Mouse (Mus musculus) heart, embryonic 14.5 days (tissue): ENCODE measurements around the gene Apba2. TPM values are rescaled to one million over a fixed set of nuclear protein-coding genes. Genes with fewer than 3 reads are reported as not detected.

ENCODE experiments used
- ATAC-seq: fragments of 200-750 bp; cut with Nextera tagmentation; 2 replicates; pipeline ENCODE4 v1.8.0; 2017; ENCODE audit warnings: low read depth, moderate TSS enrichment; ENCODE audit not compliant: insufficient number of reproducible peaks, insufficient read depth, low FRiP score
- H3K27ac ChIP-seq, 2 experiments: fragments of 200-500 bp in 1 of 2; fragments of 300-500 bp in 1 of 2; sonication (generic) in 1 of 2; replicated peaks in 1 of 2; 2 replicates each; pipeline ENCODE4 v1.5.1; 2012 to 2014; ENCODE audit warnings: low read depth in 2 of 2, low read length in 2 of 2, control low read depth in 1 of 2, mild to moderate bottlenecking in 1 of 2, mixed read lengths in 1 of 2; ENCODE audit not compliant: control insufficient read depth in 1 of 2, insufficient read depth in 1 of 2
- H3K27me3 ChIP-seq: fragments of 300-500 bp; sonication (generic); 2 replicates; pipeline ENCODE4 v1.6.1; 2014; ENCODE audit warnings: mild to moderate bottlenecking, low read length, control low read depth; ENCODE audit not compliant: control insufficient read depth, insufficient read depth
- H3K36me3 ChIP-seq: fragments of 300-500 bp; sonication (generic); 2 replicates; pipeline ENCODE4 v1.6.1; 2014; ENCODE audit warnings: mild to moderate bottlenecking, control low read depth, low read length, mixed read lengths; ENCODE audit not compliant: control insufficient read depth, insufficient read depth
- H3K4me1 ChIP-seq, 2 experiments: fragments of 200-500 bp in 1 of 2; fragments of 300-500 bp in 1 of 2; sonication (generic) in 1 of 2; 2 replicates each; pipeline ENCODE4 v1.6.1; 2012 to 2014; ENCODE audit warnings: low read length in 2 of 2, control low read depth in 1 of 2, mixed read lengths in 1 of 2; ENCODE audit not compliant: control insufficient read depth in 2 of 2, insufficient read depth in 2 of 2
- H3K4me2 ChIP-seq: fragments of 300-500 bp; sonication (generic); 2 replicates; pipeline ENCODE4 v1.6.1; 2014; ENCODE audit warnings: mild to moderate bottlenecking, low read length
- H3K4me3 ChIP-seq, 2 experiments: fragments of 200-500 bp in 1 of 2; fragments of 300-500 bp in 1 of 2; sonication (generic) in 1 of 2; 2 replicates each; pipeline ENCODE4 v1.5.1; 2012 to 2014; ENCODE audit warnings: low read length in 2 of 2, mild to moderate bottlenecking in 2 of 2, control low read depth in 1 of 2, low read depth in 1 of 2, moderate library complexity in 1 of 2; ENCODE audit not compliant: control insufficient read depth in 1 of 2, insufficient read depth in 1 of 2
- H3K9ac ChIP-seq: fragments of 300-500 bp; sonication (generic); 2 replicates; pipeline ENCODE4 v1.6.1; 2014; ENCODE audit warnings: mild to moderate bottlenecking, low read length
- H3K9me3 ChIP-seq: fragments of 300-500 bp; sonication (generic); 2 replicates; pipeline ENCODE4 v1.6.1; 2016; ENCODE audit warnings: low read length, control low read depth; ENCODE audit not compliant: control insufficient read depth
- WGBS: fragments of 180-500 bp; shearing (Covaris S2); extraction: QIAGEN DNeasy Blood & Tissue Kit; methylation state at CpG from one replicate; pipeline ENCODE4 v1.1.7; 2014; 5-methylcytosine and 5-hydroxymethylcytosine counted together
- polyA plus RNA-seq: library from polyadenylated mRNA; unstranded; fragments of >200 nt; fragmentation: Nextera tagmentation; extraction: Ambion mirVana; gene quantifications from 2 replicates; pipeline ENCODE4 v1.2.1, GENCODE M21; 2014

Apba2 gene
- 0.22 and 0.85 TPM in 2 replicates for polyA plus RNA-seq

DNA sequence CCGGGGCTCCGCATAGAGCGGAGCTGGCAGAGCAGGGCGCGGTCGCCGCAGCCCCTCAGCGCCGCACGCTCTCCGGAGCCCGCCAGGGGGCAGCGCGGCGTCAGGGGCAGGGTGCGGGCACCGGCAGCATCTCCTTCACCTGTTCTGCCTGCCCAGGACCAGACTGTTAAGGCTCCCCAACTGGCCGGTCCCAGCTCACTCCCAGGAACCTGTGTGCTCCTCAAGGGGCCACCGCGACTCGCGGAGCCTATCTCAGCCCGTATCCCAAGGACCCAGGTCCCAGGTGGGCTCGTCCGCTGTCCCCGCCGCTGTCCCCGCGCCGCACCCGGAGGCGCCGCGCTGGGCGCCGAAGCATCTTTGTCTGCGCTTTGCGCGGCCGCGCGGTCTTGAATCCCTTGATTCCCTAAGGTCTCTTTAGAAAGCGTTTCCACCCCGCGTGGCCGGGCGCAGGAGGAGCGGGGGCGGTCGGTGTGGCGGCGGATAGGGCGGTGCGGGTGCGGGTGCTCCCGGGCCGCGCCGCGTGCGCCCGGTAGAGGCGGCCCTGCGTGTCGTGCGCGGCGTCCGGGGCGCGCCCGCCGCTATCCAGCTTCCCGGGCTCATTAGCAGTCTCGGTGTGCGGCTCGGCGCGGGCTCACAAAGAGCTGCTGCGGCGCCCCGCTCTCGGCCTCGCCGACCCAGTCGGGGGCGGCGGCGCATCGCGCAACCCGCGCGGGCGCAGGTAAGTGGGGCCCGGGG lies at the start of gene Apba2:
TSS of gene Apba2 (plus strand) at position 171 of the 735 bp plus-strand sequence.
- WGBS: under 1% methylated on average over 79 of the region's 96 CpGs
- Histone ChIP-seq H3K4me1 (no peaks in the 10 kb centered on the region), H3K36me3 (no peaks in the 10 kb centered on the region), H3K4me2 (peak within 1 kb of the TSS; percentile 83), H3K4me3 (peak within 1 kb of the TSS; percentile 40 to 46), H3K9ac (no peak within 1 kb of the TSS), H3K9me3 (peaks cover 7% of the 10 kb centered on the region; the same call in 1 of the 2 replicates), H3K27ac (no peak within 1 kb of the TSS), H3K27me3 (peaks cover 49% of the 10 kb centered on the region)
- peak; percentile 43; the same call in 1 of the 2 replicates for ATAC-seq

- Histone ChIP-seq H3K36me3 (no peaks in the 10 kb centered on the region), H3K27me3 (no peaks in the 10 kb centered on the region), H3K4me2 (no peak overlapping the region), H3K4me1 (no peaks in the 10 kb centered on the region), H3K9ac (no peak overlapping the region), H3K9me3 (no peaks in the 10 kb centered on the region), H3K27ac (no peak overlapping the region), H3K4me3 (no peak overlapping the region)
- WGBS: 62% methylated on average over 5 of the region's 5 CpGs
- ATAC-seq: no peak
These were observed 49.6 kb upstream of the Apba2 start for GRCm38 (mm10) chr7:64451861-64452382.

DNA sequence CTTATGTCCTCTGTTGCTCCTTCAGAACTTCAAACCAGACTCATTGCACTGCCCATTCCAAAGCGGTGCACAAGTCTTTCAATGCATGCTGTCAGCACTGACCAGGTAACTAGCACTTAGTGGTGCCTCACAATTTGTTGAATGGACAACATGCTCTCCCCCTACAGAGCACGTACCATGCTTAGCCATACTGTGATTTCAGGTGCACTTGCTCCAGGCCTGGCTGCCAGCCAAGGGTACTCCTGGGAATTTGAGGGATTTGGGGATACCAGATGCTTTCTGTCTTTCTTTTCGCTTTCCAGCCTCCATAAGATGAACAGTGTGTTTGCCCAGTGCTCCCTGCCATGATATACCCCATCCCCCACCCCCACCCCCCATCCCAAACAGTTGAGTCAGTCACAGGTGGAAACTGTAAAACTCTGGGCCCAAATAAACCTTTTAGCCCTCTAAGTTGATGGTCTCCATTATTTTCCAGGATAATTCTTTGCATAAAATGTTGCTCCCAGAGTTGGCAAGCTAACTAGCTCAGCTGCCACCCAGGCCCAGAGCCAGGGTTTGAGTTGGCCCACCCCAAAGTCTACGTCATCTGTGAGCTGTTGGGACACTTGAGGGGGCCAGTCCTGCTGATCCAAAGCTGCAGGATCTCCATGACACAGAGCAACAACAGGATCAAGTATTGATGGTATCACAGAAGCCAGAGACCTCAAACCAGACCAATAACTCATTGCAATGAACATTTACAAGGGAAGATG lies 48.9 kb upstream of the Apba2 start:
- H3K27me3 ChIP-seq: no peaks in the 10 kb centered on the region
- no peaks in the 10 kb centered on the region for H3K4me1 ChIP-seq
- no peak for ATAC-seq
- no peak overlapping the region for H3K4me2 ChIP-seq
- 74% methylated on average over 4 of the region's 4 CpGs for WGBS
- no peak overlapping the region for H3K4me3 ChIP-seq
- H3K9me3 ChIP-seq: no peaks in the 10 kb centered on the region
- no peak overlapping the region for H3K9ac ChIP-seq
- H3K36me3 ChIP-seq: no peaks in the 10 kb centered on the region
- no peak overlapping the region for H3K27ac ChIP-seq

- H3K36me3 ChIP-seq: no peaks in the 10 kb centered on the region
- WGBS: 71% methylated on average over 4 of the region's 4 CpGs
- no peak overlapping the region for H3K4me3 ChIP-seq
- no peak overlapping the region for H3K27ac ChIP-seq
- 0 out of 2 replicates have a peak, but pooled peaks cover 3% of the 10 kb centered on the region for H3K9me3 ChIP-seq
- no peak overlapping the region for H3K9ac ChIP-seq
- no peaks in the 10 kb centered on the region for H3K27me3 ChIP-seq
- H3K4me2 ChIP-seq: no peak overlapping the region
- H3K4me1 ChIP-seq: no peaks in the 10 kb centered on the region
- ATAC-seq: no peak
These were observed 45.3 kb upstream of the Apba2 start for GRCm38 (mm10) chr7:64456176-64456575.

DNA sequence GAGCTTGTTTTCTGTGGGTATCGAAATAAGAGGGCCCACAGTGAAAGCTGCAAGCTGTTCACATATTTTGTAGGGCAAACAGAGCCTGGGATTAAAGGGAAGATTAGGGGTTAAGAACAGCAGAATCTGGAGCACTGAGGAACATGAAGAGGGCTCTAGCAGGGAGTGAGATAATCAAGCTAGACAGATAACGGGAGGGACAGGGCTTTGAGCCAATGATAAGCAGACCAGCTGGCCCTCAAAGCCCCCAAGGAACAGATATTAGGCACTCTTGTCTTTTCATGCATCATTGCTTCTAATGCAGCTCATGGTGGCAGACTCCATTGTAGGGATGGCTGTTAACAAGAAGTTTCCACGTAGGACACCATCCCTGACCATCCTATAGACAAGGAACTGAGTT lies 44.8 kb upstream of the Apba2 start:
- no peaks in the 10 kb centered on the region for H3K4me1 ChIP-seq
- no peak overlapping the region for H3K4me2 ChIP-seq
- 38% methylated on average over 3 of the region's 3 CpGs for WGBS
- H3K36me3 ChIP-seq: no peaks in the 10 kb centered on the region
- ATAC-seq: no peak
- no peak overlapping the region for H3K4me3 ChIP-seq
- H3K27me3 ChIP-seq: no peaks in the 10 kb centered on the region
- no peak overlapping the region for H3K9ac ChIP-seq
- H3K9me3 ChIP-seq: 0 out of 2 replicates have a peak, but pooled peaks cover 3% of the 10 kb centered on the region
- H3K27ac ChIP-seq: no peak overlapping the region

GRCm38 (mm10) chr7:64457811-64458210 lies 43.7 kb upstream of the Apba2 start:
- 78% methylated on average over 2 of the region's 2 CpGs for WGBS
- no peak for ATAC-seq
- no peak overlapping the region for H3K4me2 ChIP-seq
- no peaks in the 10 kb centered on the region for H3K4me1 ChIP-seq
- no peak overlapping the region for H3K4me3 ChIP-seq
- H3K27ac ChIP-seq: no peak overlapping the region
- H3K36me3 ChIP-seq: no peaks in the 10 kb centered on the region
- 0 out of 2 replicates have a peak, but pooled peaks cover 3% of the 10 kb centered on the region for H3K9me3 ChIP-seq
- H3K9ac ChIP-seq: no peak overlapping the region
- H3K27me3 ChIP-seq: no peaks in the 10 kb centered on the region

GRCm38 (mm10) chr7:64497438-64497837 lies 4.1 kb upstream of the Apba2 start:
- H3K4me1 ChIP-seq: no peaks in the 10 kb centered on the region
- H3K4me3 ChIP-seq: no peak overlapping the region
- H3K27ac ChIP-seq: no peak overlapping the region
- no peak overlapping the region for H3K4me2 ChIP-seq
- no peak for ATAC-seq
- H3K9ac ChIP-seq: no peak overlapping the region
- H3K36me3 ChIP-seq: no peaks in the 10 kb centered on the region
- peaks cover 10% of the 10 kb centered on the region; the same call in 1 of the 2 replicates for H3K9me3 ChIP-seq
- peaks cover 22% of the 10 kb centered on the region for H3K27me3 ChIP-seq
- WGBS: 25% methylated on average over 10 of the region's 10 CpGs
